Mouse (Mus musculus) intestine, postnatal 0 days (tissue): Measurements from ENCODE around the gene Top3a. TPM values are rescaled to one million over a fixed set of nuclear protein-coding genes. Genes with fewer than 3 reads are reported as not detected.

Experiments
- ATAC-seq: fragments of 200-750 bp; cut with Nextera tagmentation; 2 replicates; pipeline ENCODE4 v1.8.0; 2017; ENCODE audit warnings: mild to moderate bottlenecking, moderate TSS enrichment, moderate library complexity
- H3K27ac ChIP-seq: fragments of 300-500 bp; sonication (generic); 2 replicates; pipeline ENCODE4 v1.5.1; 2014; ENCODE audit warnings: mild to moderate bottlenecking, low read depth, low read length, moderate library complexity
- H3K27me3 ChIP-seq: fragments of 300-500 bp; sonication (generic); replicated peaks from 2 replicates; pipeline ENCODE4 v1.6.1; 2014; ENCODE audit warnings: low read length, mixed read lengths; ENCODE audit not compliant: control insufficient read depth, insufficient read depth
- H3K36me3 ChIP-seq: fragments of 300-500 bp; sonication (generic); 2 replicates; pipeline ENCODE4 v1.6.1; 2014; ENCODE audit warnings: mild to moderate bottlenecking, moderate library complexity; ENCODE audit not compliant: control insufficient read depth, insufficient read depth
- H3K4me1 ChIP-seq: fragments of 300-500 bp; sonication (generic); replicated peaks from 2 replicates; pipeline ENCODE4 v1.6.1; 2014; ENCODE audit warnings: antibody characterized with exemption, low read length, mixed read lengths; ENCODE audit not compliant: control insufficient read depth, insufficient read depth
- H3K4me2 ChIP-seq: fragments of 300-500 bp; sonication (generic); replicated peaks from 2 replicates; pipeline ENCODE4 v1.6.1; 2014; ENCODE audit warnings: low read depth, mild to moderate bottlenecking, moderate library complexity
- H3K4me3 ChIP-seq: fragments of 300-500 bp; sonication (generic); 2 replicates; pipeline ENCODE4 v1.5.1; 2014; ENCODE audit warnings: low read depth, low read length
- H3K9ac ChIP-seq: fragments of 300-500 bp; sonication (generic); 2 replicates; pipeline ENCODE4 v1.6.1; 2014; ENCODE audit warnings: mild to moderate bottlenecking, low read depth, low read length
- H3K9me3 ChIP-seq: fragments of 300-500 bp; sonication (generic); 2 replicates; pipeline ENCODE4 v1.6.1; 2016; ENCODE audit warnings: mixed run types; ENCODE audit not compliant: control insufficient read depth
- CTCF ChIP-seq: sonication (generic); IDR thresholded peaks from 2 replicates; pipeline ENCODE4 v1.5.1; 2016; ENCODE audit warnings: low read depth, mild to moderate bottlenecking, control low read depth, antibody characterized with exemption, moderate library complexity
- WGBS: fragments of 180-500 bp; shearing (Covaris S2); extraction: QIAGEN DNeasy Blood & Tissue Kit; methylation state at CpG from one replicate; pipeline ENCODE4 v1.1.7; 2014; 5-methylcytosine and 5-hydroxymethylcytosine counted together
- polyA plus RNA-seq: library from polyadenylated mRNA; unstranded; fragments of >200 nt; fragmentation: Nextera tagmentation; extraction: Ambion mirVana; gene quantifications from 2 replicates; pipeline ENCODE4 v1.2.1, GENCODE M21; 2015

Top3a gene
- polyA plus RNA-seq, 1 experiment from 2014 or later = 3.2 TPM

DNA sequence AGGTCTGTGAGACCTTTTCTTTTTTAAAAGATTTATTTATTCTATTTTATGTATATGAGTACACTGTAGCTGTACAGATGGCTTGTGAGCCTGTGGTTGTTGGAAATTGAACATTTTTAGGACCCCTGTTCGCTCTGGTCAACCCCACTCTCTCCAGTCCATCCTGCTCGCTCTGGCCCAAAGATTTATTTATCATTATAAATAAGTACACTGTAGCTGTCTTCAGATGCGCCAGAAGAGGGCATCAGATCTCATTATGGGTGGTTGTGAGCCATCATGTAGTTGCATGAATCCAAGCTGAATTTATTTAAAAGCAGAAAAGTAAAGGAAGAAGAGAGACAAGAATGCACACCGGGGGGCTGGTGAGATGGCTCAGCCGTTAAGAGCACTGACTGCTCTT lies 42.0 kb downstream of the Top3a start:
- Histone ChIP-seq H3K9me3 (no peaks in the 10 kb centered on the region), H3K27ac (no peak overlapping the region), H3K36me3 (peaks cover 13% of the 10 kb centered on the region; the same call in 1 of the 2 replicates), H3K27me3 (no peaks in the 10 kb centered on the region), H3K4me1 (no peaks in the 10 kb centered on the region), H3K9ac (no peak overlapping the region), H3K4me2 (no peak overlapping the region), H3K4me3 (no peak overlapping the region)
- ATAC-seq = no peak
- peak; percentile 33 for TF ChIP-seq CTCF
- 79% methylated on average over 5 of the region's 5 CpGs for WGBS

DNA sequence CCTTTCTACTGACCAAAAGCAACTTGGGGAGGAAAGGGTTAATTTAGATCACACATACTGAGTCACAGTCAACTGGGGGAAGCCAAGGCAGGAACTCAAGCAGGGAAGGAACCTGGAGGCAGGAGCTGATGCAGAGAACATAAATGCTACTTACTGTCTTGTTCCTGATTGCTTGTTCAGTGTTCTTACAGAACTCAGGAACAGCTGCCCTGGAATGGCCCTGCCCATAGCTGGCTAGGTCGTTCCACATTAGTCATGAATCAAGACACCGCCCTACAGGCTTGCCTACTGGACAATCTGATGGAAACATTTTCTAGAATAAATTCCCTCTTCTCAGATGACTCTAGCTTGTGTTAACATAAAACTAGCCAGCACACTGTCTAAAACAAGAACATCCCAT lies 43.0 kb downstream of the Top3a start:
- no peak overlapping the region for H3K27ac ChIP-seq
- 0 out of 2 replicates have a peak, but pooled peaks have one; percentile 28 for ATAC-seq
- TF ChIP-seq CTCF = no peak
- 46% methylated on average over 2 of the region's 2 CpGs for WGBS
- H3K4me1 ChIP-seq = no peaks in the 10 kb centered on the region
- no peaks in the 10 kb centered on the region for H3K27me3 ChIP-seq
- no peaks in the 10 kb centered on the region for H3K9me3 ChIP-seq
- no peak overlapping the region for H3K4me3 ChIP-seq
- peaks cover 6% of the 10 kb centered on the region; the same call in 1 of the 2 replicates for H3K36me3 ChIP-seq
- no peak overlapping the region for H3K4me2 ChIP-seq
- no peak overlapping the region for H3K9ac ChIP-seq

DNA sequence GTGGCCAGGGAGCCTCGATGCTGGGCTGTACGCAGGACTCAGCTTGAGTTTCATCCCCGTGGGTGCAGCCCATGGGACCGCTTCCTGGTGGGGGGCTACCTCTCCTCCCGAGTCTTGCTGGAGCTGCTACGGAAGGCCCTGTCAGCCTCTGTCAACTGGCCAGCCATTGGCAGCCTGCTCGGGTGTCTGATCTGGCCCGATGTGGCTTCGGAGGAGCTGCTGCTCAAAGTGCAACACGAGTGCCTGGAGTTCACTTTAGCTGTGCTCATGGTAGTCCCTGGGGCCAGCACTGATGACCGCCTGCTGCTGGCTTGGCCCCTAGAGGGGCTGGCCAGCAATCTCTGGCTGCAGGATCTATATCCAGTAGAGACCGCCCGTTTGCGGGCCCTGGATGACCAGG lies 45.9 kb downstream of the Top3a start:
- Histone ChIP-seq H3K9ac (no peak overlapping the region), H3K27ac (no peak overlapping the region), H3K36me3 (peaks cover 6% of the 10 kb centered on the region; the same call in 1 of the 2 replicates), H3K4me2 (no peak overlapping the region), H3K27me3 (no peaks in the 10 kb centered on the region), H3K4me1 (no peaks in the 10 kb centered on the region; the same call in 1 of the 2 replicates), H3K4me3 (no peak overlapping the region), H3K9me3 (no peaks in the 10 kb centered on the region)
- 93% methylated on average over 14 of the region's 14 CpGs for WGBS
- no peak for TF ChIP-seq CTCF
- ATAC-seq = no peak

DNA sequence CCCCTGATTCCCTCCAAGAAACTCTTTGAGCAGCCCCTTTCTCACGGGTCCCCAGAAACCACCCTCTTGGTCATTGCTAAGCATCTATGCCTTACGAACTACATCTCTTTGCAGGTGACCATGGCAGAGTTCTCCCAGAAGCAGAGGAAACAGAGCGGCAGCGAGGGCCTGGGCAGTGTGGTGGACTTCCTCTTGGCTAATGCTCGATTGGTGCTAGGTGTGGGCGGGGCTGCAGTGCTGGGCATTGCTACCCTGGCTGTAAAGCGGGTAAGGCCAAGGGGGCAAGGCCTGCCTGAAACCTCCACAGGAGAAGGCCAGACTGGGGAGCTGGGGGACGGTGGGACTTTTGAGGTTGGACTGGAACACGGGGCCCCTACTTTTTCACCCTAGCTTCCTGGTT lies 47.0 kb downstream of the Top3a start:
- no peaks in the 10 kb centered on the region; the same call in 1 of the 2 replicates for H3K4me1 ChIP-seq
- H3K9ac ChIP-seq = no peak overlapping the region
- peaks cover 6% of the 10 kb centered on the region; the same call in 1 of the 2 replicates for H3K36me3 ChIP-seq
- H3K4me3 ChIP-seq = no peak overlapping the region
- 81% methylated on average over 9 of the region's 9 CpGs for WGBS
- no peak for ATAC-seq
- H3K9me3 ChIP-seq = no peaks in the 10 kb centered on the region
- H3K27me3 ChIP-seq = no peaks in the 10 kb centered on the region
- TF ChIP-seq CTCF = no peak
- H3K27ac ChIP-seq = no peak overlapping the region
- no peak overlapping the region for H3K4me2 ChIP-seq

DNA sequence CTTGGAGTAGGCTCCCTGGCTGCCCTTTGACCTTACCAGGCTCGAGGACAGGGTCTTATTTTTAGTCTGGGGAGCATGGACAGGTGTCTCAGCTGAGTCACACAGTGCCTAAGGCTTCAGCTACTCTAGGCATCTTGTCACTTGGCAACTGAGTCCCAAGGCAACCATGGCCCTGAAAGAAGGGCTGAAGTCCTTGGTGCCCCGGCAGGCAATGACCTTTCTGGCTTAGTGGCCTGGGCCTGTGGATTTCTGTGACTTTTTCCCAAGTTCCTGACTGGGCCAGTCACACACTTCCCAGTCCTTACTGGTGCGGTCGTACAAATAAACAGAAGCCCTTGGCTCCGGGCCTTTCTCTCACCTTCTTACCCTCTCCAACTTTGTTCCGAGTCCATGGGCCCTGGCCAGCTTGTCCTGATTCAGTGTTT lies 47.9 kb downstream of the Top3a start:
- H3K27me3 ChIP-seq = no peaks in the 10 kb centered on the region
- H3K4me1 ChIP-seq = no peaks in the 10 kb centered on the region; the same call in 1 of the 2 replicates
- H3K27ac ChIP-seq = no peak overlapping the region
- no peak for ATAC-seq
- no peaks in the 10 kb centered on the region for H3K9me3 ChIP-seq
- no peak overlapping the region for H3K9ac ChIP-seq
- peaks cover 11% of the 10 kb centered on the region; the same call in 1 of the 2 replicates for H3K36me3 ChIP-seq
- peak overlapping the region; percentile 82; the same call in 1 of the 2 replicates for H3K4me3 ChIP-seq
- 70% methylated on average over 6 of the region's 6 CpGs for WGBS
- TF ChIP-seq CTCF = no peak
- H3K4me2 ChIP-seq = peak overlapping the region; percentile 78

DNA sequence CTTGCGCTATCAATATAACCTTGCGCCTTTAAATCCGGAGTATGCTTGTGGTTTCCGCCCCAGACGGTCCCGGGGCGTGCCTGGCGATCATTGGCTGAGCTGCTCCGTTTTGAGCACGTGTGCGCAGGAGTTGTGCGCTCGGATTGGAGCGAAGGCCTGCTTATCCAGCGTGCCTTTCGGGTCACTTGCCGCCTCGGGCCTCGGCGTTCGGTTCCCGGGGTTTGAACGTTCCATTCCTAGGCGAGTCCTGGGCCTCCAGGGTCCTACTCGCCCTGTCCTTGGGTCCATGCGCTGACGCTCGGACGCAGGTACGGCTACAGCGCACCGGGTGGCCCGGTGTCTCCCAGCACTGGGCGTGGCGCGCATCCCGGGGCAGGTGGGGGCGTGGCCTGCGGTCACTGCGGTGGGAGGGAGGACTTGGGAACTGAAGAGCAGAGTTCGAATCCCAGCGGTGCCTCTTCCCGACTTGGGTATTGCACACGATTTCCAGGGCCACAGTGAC lies 48.9 kb downstream of the Top3a start, which contains the start of gene Mief2:
Mief2 (plus strand) TSS at position 139 of the 502 bp plus-strand sequence.
- peak within 1 kb of the TSS; percentile 83 for H3K27ac ChIP-seq
- peak within 1 kb of the TSS; percentile 78 for H3K4me2 ChIP-seq
- peaks cover 20% of the 10 kb centered on the region for H3K36me3 ChIP-seq
- no peaks in the 10 kb centered on the region for H3K9me3 ChIP-seq
- TF ChIP-seq CTCF = no peak
- peak within 1 kb of the TSS; percentile 82 for H3K4me3 ChIP-seq
- H3K27me3 ChIP-seq = no peaks in the 10 kb centered on the region
- no peaks in the 10 kb centered on the region; the same call in 1 of the 2 replicates for H3K4me1 ChIP-seq
- peak; percentile 90 for ATAC-seq
- under 1% methylated on average over 44 of the region's 44 CpGs for WGBS
- H3K9ac ChIP-seq = peak within 1 kb of the TSS; percentile 89
